28 mouse cellular contexts compared by ENCODE assay signal in the genomic region with DNA sequence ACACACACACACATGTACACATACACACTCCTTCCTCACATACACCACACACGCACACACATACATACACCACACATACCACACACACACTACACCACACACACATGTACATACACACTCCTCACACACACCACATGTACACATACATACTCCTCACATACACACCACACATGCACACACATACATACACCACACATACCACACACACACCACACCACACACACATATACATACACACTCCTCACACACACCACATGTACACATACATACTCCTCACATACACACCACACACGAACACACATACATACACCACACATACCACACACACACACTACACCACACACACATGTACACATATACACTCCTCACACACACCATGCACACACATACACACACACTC. TPM values are rescaled to one million over a fixed set of nuclear protein-coding genes. Genes with fewer than 3 reads are reported as not detected.
"Had no signal": no experiment of that assay in that cellular context is flagged by ENCODE, and none has a peak within 500 bp of the region (broad histone marks: within the 10 kb centered on the region; RNA-seq: fewer than 3 reads in every experiment).

No protein-coding gene starts in this region.

- ATAC-seq: hindbrain, postnatal 0 days; intestine, embryonic 16.5 days had no signal

- H3K27ac ChIP-seq: heart, embryonic 15.5 days; hindbrain, embryonic 13.5 days; hindbrain, embryonic 15.5 days; hindbrain, postnatal 0 days; kidney, embryonic 15.5 days; kidney, postnatal 0 days; layer of hippocampus, adult 2 months; left cerebral cortex, adult 2 months; limb, embryonic 10.5 days; limb, embryonic 12.5 days; liver, embryonic 13.5 days; liver, embryonic 15.5 days had no signal

- H3K4me3 ChIP-seq: heart, embryonic 12.5 days; heart, embryonic 15.5 days; hindbrain, embryonic 13.5 days; hindbrain, embryonic 15.5 days; kidney, embryonic 15.5 days; layer of hippocampus, adult 2 months; left cerebral cortex, adult 2 months; limb, embryonic 10.5 days; limb, embryonic 12.5 days; liver, embryonic 13.5 days; liver, embryonic 15.5 days had no signal

- H3K4me1 ChIP-seq: hindbrain, embryonic 13.5 days; hindbrain, embryonic 15.5 days; kidney, embryonic 15.5 days; limb, embryonic 10.5 days; limb, embryonic 12.5 days; liver, embryonic 13.5 days; liver, embryonic 15.5 days had no signal

- H3K9me3 ChIP-seq: heart, embryonic 12.5 days; heart, embryonic 15.5 days; hindbrain, embryonic 13.5 days; hindbrain, embryonic 15.5 days; kidney, embryonic 15.5 days; limb, embryonic 10.5 days; limb, embryonic 12.5 days; liver, embryonic 13.5 days; liver, embryonic 15.5 days had no signal

- H3K4me2 ChIP-seq: heart, embryonic 12.5 days; hindbrain, embryonic 13.5 days; hindbrain, embryonic 15.5 days; kidney, embryonic 15.5 days; limb, embryonic 12.5 days; liver, embryonic 11.5 days; liver, embryonic 13.5 days; liver, embryonic 15.5 days had no signal

- H3K9ac ChIP-seq: heart, embryonic 12.5 days; heart, embryonic 15.5 days; hindbrain, embryonic 13.5 days; hindbrain, embryonic 15.5 days; kidney, embryonic 15.5 days; limb, embryonic 12.5 days; liver, embryonic 13.5 days; liver, embryonic 15.5 days had no signal

- H3K36me3 ChIP-seq: heart, embryonic 12.5 days; heart, embryonic 15.5 days; hindbrain, embryonic 13.5 days; hindbrain, embryonic 15.5 days; kidney, embryonic 15.5 days; limb, embryonic 10.5 days; limb, embryonic 12.5 days; liver, embryonic 13.5 days; liver, embryonic 15.5 days had no signal

- H3K27me3 ChIP-seq: heart, embryonic 12.5 days; heart, embryonic 15.5 days; hindbrain, embryonic 13.5 days; hindbrain, embryonic 15.5 days; kidney, embryonic 15.5 days; limb, embryonic 12.5 days; liver, embryonic 13.5 days; liver, embryonic 15.5 days had no signal

- DNase-seq: gastrocnemius, postnatal 14 days; gastrocnemius, postnatal 36 days; heart, adult 11 months; heart, postnatal 14 days; heart, postnatal 36 days; kidney, adult 11 months; kidney, adult 2 months; kidney, adult 9 months; kidney, postnatal 14 days; kidney, postnatal 4 days; liver; liver, embryonic 13.5 days had no signal

RNA-seq across cellular contexts. Expression of a gene that starts 36.3 kb away (rescaled TPM):
- total RNA-seq: gastrocnemius, adult 18-20 months; hematopoietic stem cell, adult 5-6 weeks had no signal
